12 mouse cellular contexts compared by ENCODE assay signal in the genomic region with DNA sequence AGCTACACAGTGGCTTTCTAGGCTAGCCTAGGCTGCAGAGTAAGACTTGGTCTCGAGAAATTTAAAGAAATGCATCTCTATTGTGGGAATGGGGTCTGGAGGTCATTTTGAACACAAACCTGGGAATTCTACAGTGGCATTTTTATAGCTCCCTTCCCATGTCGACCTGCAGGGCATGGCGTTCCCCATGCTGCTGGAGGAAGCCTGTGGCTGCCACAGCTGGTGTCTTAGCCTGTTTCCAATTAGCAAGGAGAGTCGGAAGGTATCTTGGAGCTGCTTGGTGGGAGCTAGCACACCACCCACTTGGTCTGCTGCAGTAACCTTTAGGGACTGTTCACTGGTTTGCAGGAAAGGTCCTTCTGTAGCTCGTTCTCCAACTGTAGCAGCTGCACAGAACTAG. TPM values are rescaled to one million over a fixed set of nuclear protein-coding genes. Genes with fewer than 3 reads are reported as not detected.
DNase-seq lines count a peak whose midpoint lies in the region; ATAC-seq and TF ChIP-seq lines count a peak whose summit lies in the region.
"Had no signal": no experiment of that assay in that cellular context is flagged by ENCODE, and none has a peak within 500 bp of the region (broad histone marks: within the 10 kb centered on the region; RNA-seq: fewer than 3 reads in every experiment).

No protein-coding gene starts in this region.

- no peak for TF ChIP-seq POLR2A in lung, adult 2 months (IDR thresholded peaks at IDR 0.05; ENCODE audit: borderline replicate concordance, extremely low read depth, low read depth, low read length)

- ATAC-seq in heart, embryonic 12.5 days (ENCODE audit: insufficient number of reproducible peaks, low FRiP score), result no peak
- no peak for ATAC-seq in embryonic facial prominence, embryonic 13.5 days (ENCODE audit: insufficient number of reproducible peaks, insufficient read depth, low FRiP score, low TSS enrichment, low read depth)
- ATAC-seq in limb, embryonic 12.5 days (ENCODE audit: insufficient number of reproducible peaks, insufficient read depth, low FRiP score, low TSS enrichment, low read depth), result peak; percentile 56; the same call in 1 of the 2 replicates
- ATAC-seq: Patski had no signal

- 0 out of 2 replicates have a peak, but pooled peaks cover 2% of the 10 kb centered on the region for H3K4me1 ChIP-seq in heart, embryonic 12.5 days (replicated peaks)
- peaks cover 37% of the 10 kb centered on the region for H3K4me1 ChIP-seq in embryonic facial prominence, embryonic 13.5 days
- peaks cover 43% of the 10 kb centered on the region for H3K4me1 ChIP-seq in limb, embryonic 12.5 days (replicated peaks)
- H3K4me1 ChIP-seq in lung, adult 2 months (ENCODE audit: control insufficient read depth, insufficient read depth, low read length), result peaks cover 4% of the 10 kb centered on the region; the same call in 1 of the 2 replicates

- no peak for DNase-seq in heart, postnatal 10 days
- peak; percentile 65 for DNase-seq in embryo, embryonic 10 days (ENCODE audit: low spot score)
- no peak for DNase-seq in lung, adult 2 months
- DNase-seq in gastrocnemius, postnatal 14 days, result no peak
- DNase-seq: heart, postnatal 14 days; kidney, adult 9 months; lung, postnatal 14 days had no signal

- peaks cover 35% of the 10 kb centered on the region for H3K36me3 ChIP-seq in heart, embryonic 12.5 days
- peaks cover 50% of the 10 kb centered on the region for H3K36me3 ChIP-seq in embryonic facial prominence, embryonic 13.5 days
- peaks cover 41% of the 10 kb centered on the region for H3K36me3 ChIP-seq in limb, embryonic 12.5 days

- intact Hi-C loops in heart, postnatal 10 days (cut with DNase I), result no loop called here
- intact Hi-C loops in gastrocnemius, postnatal 14 days (cut with DNase I; ENCODE audit: low total_unique reads), result no loop called here

- 51% methylated on average over 5 of the region's 5 CpGs for WGBS in heart, embryonic 12.5 days
- WGBS in embryonic facial prominence, embryonic 13.5 days, result 22% methylated on average over 5 of the region's 5 CpGs
- WGBS in limb, embryonic 12.5 days, result 2% methylated on average over 5 of the region's 5 CpGs
- 46% methylated on average over 5 of the region's 5 CpGs for WGBS in lung, adult 2 months

- no peak for TF ChIP-seq CTCF in lung, adult 2 months (IDR thresholded peaks at IDR 0.05; ENCODE audit: insufficient read depth, low read length)

- H3K27ac ChIP-seq in heart, embryonic 12.5 days (ENCODE audit: poor library complexity, severe bottlenecking), result no peak overlapping the region
- peak overlapping the region; percentile 41; the same call in 1 of the 2 replicates for H3K27ac ChIP-seq in embryonic facial prominence, embryonic 13.5 days
- peak overlapping the region; percentile 79 for H3K27ac ChIP-seq in limb, embryonic 12.5 days

- H3K4me2 ChIP-seq in heart, embryonic 12.5 days, result no peak overlapping the region
- H3K4me2 ChIP-seq in embryonic facial prominence, embryonic 13.5 days, result no peak overlapping the region
- H3K4me2 ChIP-seq in limb, embryonic 12.5 days, result 0 out of 2 replicates have a peak overlapping the region, but pooled peaks have one; percentile 8

- no peak overlapping the region for H3K4me3 ChIP-seq in heart, embryonic 12.5 days
- H3K4me3 ChIP-seq in embryonic facial prominence, embryonic 13.5 days, result no peak overlapping the region
- no peak overlapping the region for H3K4me3 ChIP-seq in limb, embryonic 12.5 days (replicated peaks)
- no peak overlapping the region for H3K4me3 ChIP-seq in lung, adult 2 months (replicated peaks; ENCODE audit: extremely low read depth, low read depth, low read length)

- H3K27me3 ChIP-seq in heart, embryonic 12.5 days (replicated peaks), result no peaks in the 10 kb centered on the region
- H3K27me3 ChIP-seq in embryonic facial prominence, embryonic 13.5 days, result no peaks in the 10 kb centered on the region
- H3K27me3 ChIP-seq in limb, embryonic 12.5 days, result no peaks in the 10 kb centered on the region
- H3K27me3 ChIP-seq: Patski had no signal

- no peaks in the 10 kb centered on the region for H3K9me3 ChIP-seq in heart, embryonic 12.5 days (replicated peaks)
- no peaks in the 10 kb centered on the region for H3K9me3 ChIP-seq in embryonic facial prominence, embryonic 13.5 days
- H3K9me3 ChIP-seq in limb, embryonic 12.5 days, result no peaks in the 10 kb centered on the region

- peak overlapping the region; percentile 16; the same call in 1 of the 2 replicates for H3K9ac ChIP-seq in heart, embryonic 12.5 days
- no peak overlapping the region for H3K9ac ChIP-seq in embryonic facial prominence, embryonic 13.5 days
- no peak overlapping the region for H3K9ac ChIP-seq in limb, embryonic 12.5 days (replicated peaks)

RNA-seq across cellular contexts. Expression of a gene that starts 12.6 kb away (rescaled TPM):
- 111 TPM in 2 replicates for polyA plus RNA-seq in heart, embryonic 12.5 days (2016; fragmentation: Nextera tagmentation; extraction: Ambion mirVana)
- 10 to 100 TPM; 51.3 to 53.7 TPM for total RNA-seq in heart, postnatal 10 days (2021)
- polyA plus RNA-seq in embryonic facial prominence, embryonic 13.5 days (2015; fragmentation: Nextera tagmentation; extraction: Ambion mirVana), result 126 and 138 TPM in 2 replicates
- polyA plus RNA-seq in limb, embryonic 12.5 days (2016; fragmentation: Nextera tagmentation; extraction: Ambion mirVana), result 125 and 136 TPM in 2 replicates
- polyA plus RNA-seq in lung, adult 2 months (2012; rRNA removed), result 5.9 and 11.9 TPM in 2 replicates
- 10 to 100 TPM; 25.2 to 28.0 TPM for total RNA-seq in gastrocnemius, postnatal 14 days (2021)

RNA-seq across cellular contexts. Expression of a gene that starts 12.6 kb away (rescaled TPM):
- 20.4 and 24.2 TPM in 2 replicates for polyA plus RNA-seq in heart, embryonic 12.5 days (2016; fragmentation: Nextera tagmentation; extraction: Ambion mirVana)
- total RNA-seq in heart, postnatal 10 days (2021), result 10 to 100 TPM; 17.4 to 19.2 TPM
- 24.9 and 25.2 TPM in 2 replicates for polyA plus RNA-seq in embryonic facial prominence, embryonic 13.5 days (2015; fragmentation: Nextera tagmentation; extraction: Ambion mirVana)
- polyA plus RNA-seq in limb, embryonic 12.5 days (2016; fragmentation: Nextera tagmentation; extraction: Ambion mirVana), result 23.0 and 23.9 TPM in 2 replicates
- 3.3 and 3.6 TPM in 2 replicates for polyA plus RNA-seq in lung, adult 2 months (2012; rRNA removed)
- 10 to 100 TPM; 13.4 to 14.4 TPM for total RNA-seq in gastrocnemius, postnatal 14 days (2021)

RNA-seq across cellular contexts. Expression of a gene that starts 38.7 kb away (rescaled TPM):
- 19.0 and 25.7 TPM in 2 replicates for polyA plus RNA-seq in heart, embryonic 12.5 days (2016; fragmentation: Nextera tagmentation; extraction: Ambion mirVana)
- total RNA-seq in heart, postnatal 10 days (2021), result 1 to 10 TPM; 3.1 to 5.9 TPM
- 27.3 and 33.8 TPM in 2 replicates for polyA plus RNA-seq in embryonic facial prominence, embryonic 13.5 days (2015; fragmentation: Nextera tagmentation; extraction: Ambion mirVana)
- polyA plus RNA-seq in limb, embryonic 12.5 days (2016; fragmentation: Nextera tagmentation; extraction: Ambion mirVana), result 33.0 and 34.5 TPM in 2 replicates
- polyA plus RNA-seq in lung, adult 2 months (2012; rRNA removed), result 5.7 and 6.6 TPM in 2 replicates
- 1 to 10 TPM; 1.9 to 2.9 TPM for total RNA-seq in gastrocnemius, postnatal 14 days (2021)

RNA-seq across cellular contexts. Expression of a gene that starts 38.7 kb away (rescaled TPM):
- polyA plus RNA-seq in heart, embryonic 12.5 days (2016; fragmentation: Nextera tagmentation; extraction: Ambion mirVana), result 0.64 and 0.72 TPM in 2 replicates
- total RNA-seq in heart, postnatal 10 days (2021), result under 1 TPM in 1 of 2 experiments, not detected in 1; 0.50 TPM
- polyA plus RNA-seq in embryonic facial prominence, embryonic 13.5 days (2015; fragmentation: Nextera tagmentation; extraction: Ambion mirVana), result 0.65 TPM in 1 of 2 replicates, not detected in the other
- 0.95 and 1.0 TPM in 2 replicates for polyA plus RNA-seq in limb, embryonic 12.5 days (2016; fragmentation: Nextera tagmentation; extraction: Ambion mirVana)
- 0.76 TPM in 1 of 2 replicates, not detected in the other for polyA plus RNA-seq in lung, adult 2 months (2012; rRNA removed)
- total RNA-seq in gastrocnemius, postnatal 14 days (2021), result under 1 TPM in 1 of 2 experiments, not detected in 1; 0.42 TPM
- total RNA-seq: granulocyte monocyte progenitor cell, adult 5-6 weeks; heart, postnatal 14 days had no signal
